Mouse (Mus musculus) heart, postnatal 0 days (tissue): Measurements from ENCODE around the gene Nt5c2.

Source experiments
- CTCF ChIP-seq: IDR thresholded peaks from 2 replicates; pipeline ENCODE4 v1.5.1; 2016; ENCODE audit warnings: antibody characterized with exemption, control low read depth, low read depth
- EP300 ChIP-seq: IDR thresholded peaks from 2 replicates; pipeline ENCODE4 v1.6.1; 2016; ENCODE audit warnings: antibody characterized with exemption, low read depth

DNA sequence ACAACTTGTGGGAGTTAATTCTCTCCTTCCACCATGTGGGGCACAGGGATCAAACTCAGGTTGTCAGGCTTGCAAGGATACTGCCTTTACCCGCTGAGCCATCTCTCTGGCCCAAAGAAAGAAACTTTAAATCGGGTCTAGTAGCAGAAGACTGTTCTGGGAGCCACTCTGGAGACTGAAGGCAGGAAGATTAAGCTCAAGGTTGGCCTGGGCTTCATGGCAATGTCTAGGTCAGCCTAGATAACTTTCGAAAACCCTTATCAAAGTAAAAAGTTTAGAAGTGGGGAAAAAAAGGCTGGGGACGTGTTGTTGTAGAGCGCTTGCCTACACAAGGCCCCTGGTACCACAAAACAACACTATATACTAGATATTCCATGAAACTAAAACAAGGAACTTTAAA is 58.0 kb downstream of the Nt5c2 start:
- TF ChIP-seq CTCF (no peak), EP300 (no peak)
